Mouse (Mus musculus): ENCODE data around the gene Cacna1f. TPM values are rescaled to one million over a fixed set of nuclear protein-coding genes. Genes with fewer than 3 reads are reported as not detected.

The Cacna1f gene
- polyA plus RNA-seq, 1 experiment = 0.12 TPM

- no peak overlapping the region for H3K4me3 ChIP-seq (ENCODE audit: control insufficient read depth, insufficient read depth, low read length)
- 9% methylated on average over 26 of the region's 26 CpGs for WGBS
- peaks cover 7% of the 10 kb centered on the region for H3K4me1 ChIP-seq (replicated peaks; ENCODE audit: control insufficient read depth, insufficient read depth, low read length)
- H3K27ac ChIP-seq (ENCODE audit: control insufficient read depth, insufficient read depth, low read length) = no peak overlapping the region
- H3K36me3 ChIP-seq (ENCODE audit: control insufficient read depth, insufficient read depth, low read length) = no peaks in the 10 kb centered on the region
- TF ChIP-seq POLR2A (IDR thresholded peaks at IDR 0.05; ENCODE audit: control insufficient read depth, extremely low read depth, insufficient read depth, low read length, poor library complexity) (no peak), CTCF (IDR thresholded peaks at IDR 0.05; ENCODE audit: borderline replicate concordance, control insufficient read depth, extremely low read depth, insufficient read depth, low read length, poor library complexity) (no peak)
- DNase-seq = no peak
- H3K27me3 ChIP-seq (ENCODE audit: control insufficient read depth, insufficient read depth, low read length) = no peaks in the 10 kb centered on the region; the same call in 1 of the 2 replicates
Observed at GRCm38 (mm10) chrX:7610536-7611258, 3.8 kb downstream of the Cacna1f start.

- 38% methylated on average over 12 of the region's 12 CpGs for WGBS
- no peak for DNase-seq
Observed at GRCm38 (mm10) chrX:7617889-7618551, 11.1 kb downstream of the Cacna1f start.

GRCm38 (mm10) chrX:7632560-7632959 lies 25.7 kb downstream of the Cacna1f start:
- 72% methylated on average over 6 of the region's 6 CpGs for WGBS

More at GRCm38 (mm10) chrX:7617889-7618551, 11.1 kb downstream of the Cacna1f start:
- H3K27me3 ChIP-seq (ENCODE audit: control insufficient read depth, insufficient read depth, low read length) = no peaks in the 10 kb centered on the region
- H3K36me3 ChIP-seq (ENCODE audit: control insufficient read depth, insufficient read depth, low read length) = no peaks in the 10 kb centered on the region
- no peak overlapping the region for H3K27ac ChIP-seq (ENCODE audit: control insufficient read depth, insufficient read depth, low read length)
- H3K4me3 ChIP-seq (ENCODE audit: control insufficient read depth, insufficient read depth, low read length) = no peak overlapping the region
- no peak for TF ChIP-seq POLR2A (IDR thresholded peaks at IDR 0.05; ENCODE audit: control insufficient read depth, extremely low read depth, insufficient read depth, low read length, poor library complexity)
- TF ChIP-seq CTCF (IDR thresholded peaks at IDR 0.05; ENCODE audit: borderline replicate concordance, control insufficient read depth, extremely low read depth, insufficient read depth, low read length, poor library complexity) = no peak
- H3K4me1 ChIP-seq (replicated peaks; ENCODE audit: control insufficient read depth, insufficient read depth, low read length) = no peaks in the 10 kb centered on the region

GRCm38 (mm10) chrX:7635101-7635500 lies 28.2 kb downstream of the Cacna1f start:
- TF ChIP-seq CTCF (IDR thresholded peaks at IDR 0.05; ENCODE audit: borderline replicate concordance, control insufficient read depth, extremely low read depth, insufficient read depth, low read length, poor library complexity) (no peak), POLR2A (IDR thresholded peaks at IDR 0.05; ENCODE audit: control insufficient read depth, extremely low read depth, insufficient read depth, low read length, poor library complexity) (no peak)
- Histone ChIP-seq H3K27ac (ENCODE audit: control insufficient read depth, insufficient read depth, low read length) (no peak overlapping the region), H3K36me3 (ENCODE audit: control insufficient read depth, insufficient read depth, low read length) (no peaks in the 10 kb centered on the region), H3K27me3 (ENCODE audit: control insufficient read depth, insufficient read depth, low read length) (no peaks in the 10 kb centered on the region; the same call in 1 of the 2 replicates), H3K4me3 (ENCODE audit: control insufficient read depth, insufficient read depth, low read length) (no peak overlapping the region), H3K4me1 (replicated peaks; ENCODE audit: control insufficient read depth, insufficient read depth, low read length) (0 out of 2 replicates have a peak, but pooled peaks cover 5% of the 10 kb centered on the region)
- WGBS = 61% methylated on average over 3 of the region's 3 CpGs
- DNase-seq = no peak

More at GRCm38 (mm10) chrX:7632560-7632959, 25.7 kb downstream of the Cacna1f start:
- Histone ChIP-seq H3K4me1 (replicated peaks; ENCODE audit: control insufficient read depth, insufficient read depth, low read length) (no peaks in the 10 kb centered on the region), H3K27me3 (ENCODE audit: control insufficient read depth, insufficient read depth, low read length) (no peaks in the 10 kb centered on the region), H3K27ac (ENCODE audit: control insufficient read depth, insufficient read depth, low read length) (no peak overlapping the region), H3K4me3 (ENCODE audit: control insufficient read depth, insufficient read depth, low read length) (no peak overlapping the region), H3K36me3 (ENCODE audit: control insufficient read depth, insufficient read depth, low read length) (no peaks in the 10 kb centered on the region)
- TF ChIP-seq CTCF (IDR thresholded peaks at IDR 0.05; ENCODE audit: borderline replicate concordance, control insufficient read depth, extremely low read depth, insufficient read depth, low read length, poor library complexity) (no peak), POLR2A (IDR thresholded peaks at IDR 0.05; ENCODE audit: control insufficient read depth, extremely low read depth, insufficient read depth, low read length, poor library complexity) (no peak)
- DNase-seq = no peak

- Histone ChIP-seq H3K27ac (ENCODE audit: control insufficient read depth, insufficient read depth, low read length) (no peak within 1 kb of the TSS), H3K4me1 (replicated peaks; ENCODE audit: control insufficient read depth, insufficient read depth, low read length) (0 out of 2 replicates have a peak, but pooled peaks cover 5% of the 10 kb centered on the region), H3K27me3 (ENCODE audit: control insufficient read depth, insufficient read depth, low read length) (no peaks in the 10 kb centered on the region; the same call in 1 of the 2 replicates), H3K36me3 (ENCODE audit: control insufficient read depth, insufficient read depth, low read length) (no peaks in the 10 kb centered on the region), H3K4me3 (ENCODE audit: control insufficient read depth, insufficient read depth, low read length) (no peak within 1 kb of the TSS)
- peak; percentile 87 for DNase-seq
- no peak for TF ChIP-seq POLR2A (IDR thresholded peaks at IDR 0.05; ENCODE audit: control insufficient read depth, extremely low read depth, insufficient read depth, low read length, poor library complexity)
- no peak for TF ChIP-seq CTCF (IDR thresholded peaks at IDR 0.05; ENCODE audit: borderline replicate concordance, control insufficient read depth, extremely low read depth, insufficient read depth, low read length, poor library complexity)
- 2% methylated on average over 39 of the region's 42 CpGs for WGBS
Observed at GRCm38 (mm10) chrX:7638401-7639091, 31.7 kb downstream of the Cacna1f start, which contains the start of gene Syp. TSS of gene Syp (plus strand) at chrX:7638471.

Measured in thymus, adult 2 months (tissue).